In the genomic region with DNA sequence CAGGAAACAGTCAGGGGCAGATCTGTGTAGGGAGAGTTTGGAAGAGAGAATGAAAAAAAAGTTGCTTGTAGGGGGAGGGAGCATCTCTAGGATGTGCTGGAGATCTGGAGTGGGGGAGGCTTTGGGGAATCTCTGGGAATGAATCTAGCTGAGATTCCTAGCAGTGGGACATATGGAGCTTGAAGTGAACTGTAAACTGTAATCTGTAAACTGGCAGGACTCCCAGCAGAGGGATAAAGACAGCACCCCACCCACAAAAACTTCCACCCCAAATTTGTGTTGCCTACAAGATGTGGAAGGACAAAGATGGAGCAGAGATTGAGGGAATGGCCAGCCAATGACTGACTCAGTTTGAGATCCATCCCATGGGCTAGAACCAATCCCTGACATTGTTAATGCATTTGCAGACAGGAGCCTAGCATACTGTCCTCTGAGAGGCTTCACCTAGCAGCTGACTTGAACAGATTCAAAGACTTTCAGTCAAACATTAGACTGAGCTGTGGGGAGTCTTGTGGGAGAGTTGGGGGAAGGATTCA, we compare ENCODE assay signal across 6 mouse cellular contexts.
"Had no signal": no experiment of that assay in that cellular context is flagged by ENCODE, and none has a peak within 500 bp of the region (broad histone marks: within the 10 kb centered on the region; RNA-seq: fewer than 3 reads in every experiment).

No protein-coding gene starts in this region.

- DNase-seq: kidney, adult 11 months; kidney, postnatal 14 days; lung, adult 18-20 months; midbrain, embryonic 14.5 days; thymus, adult 18-20 months; thymus, postnatal 14 days had no signal
